Mouse (Mus musculus) left cerebral cortex, postnatal 25 days (tissue): ENCODE data around the gene Sv2b. TPM values are rescaled to one million over a fixed set of nuclear protein-coding genes. Genes with fewer than 3 reads are reported as not detected.
A peak's percentile ranks its signal among the peaks of the same experiment; 100 is the strongest.
"Not testable (repeated sequence)": the region's sequence is repeated elsewhere in the genome, so short reads cannot be mapped to it uniquely, and the experiment has no call there.

Source experiments
- DNase-seq, 2 experiments: peaks; one replicate each; pipeline ENCODE4 v3.0.0; 2022; ENCODE audit warnings: low spot score in 2 of 2, mixed read lengths in 1 of 2
- intact Hi-C: fragments of 180-260 bp; cut with DNase I; formaldehyde crosslinking; loops from one replicate; pipeline ENCODE4 v1.15.1; 2025
- total RNA-seq, 2 experiments: library from RNA; stranded (reverse); gene quantifications; 2 replicates each; pipeline ENCODE4 v1.2.3; 2021

Sv2b gene
- total RNA-seq = 100 to 1,000 TPM; 358 to 398 TPM

- DNase-seq = peak in 1 of 2 experiments; percentile 55
- intact Hi-C loops = loop anchor here (2.0 to 5.0 kb wide), 3 partner anchors 59 to 171 kb away; no protein-coding TSS in a partner anchor
Measured at GRCm38 (mm10) chr7:75308457-75309312, at the start of gene Sv2b. Gene Sv2b (minus strand): TSS chr7:75309262.

- no peak for DNase-seq
- intact Hi-C loops = no loop called here
Measured at GRCm38 (mm10) chr7:75358284-75358851, 49.3 kb upstream of the Sv2b start.

- intact Hi-C loops = no loop called here
Measured at GRCm38 (mm10) chr7:75355521-75355920, 46.5 kb upstream of the Sv2b start.

GRCm38 (mm10) chr7:75352777-75353374 lies 43.8 kb upstream of the Sv2b start:
- intact Hi-C loops = no loop called here
- DNase-seq = no peak

More at GRCm38 (mm10) chr7:75355521-75355920, 46.5 kb upstream of the Sv2b start:
- DNase-seq = no peak

- intact Hi-C loops = no loop called here
- DNase-seq = no peak
Measured at GRCm38 (mm10) chr7:75350172-75350571, 41.1 kb upstream of the Sv2b start.

- DNase-seq = peak; percentile 43 to 69
- intact Hi-C loops = no loop called here
Measured at GRCm38 (mm10) chr7:75332311-75332710, 23.2 kb upstream of the Sv2b start.

- peak; percentile 5 to 48 for DNase-seq
Measured at GRCm38 (mm10) chr7:75329740-75330142, 20.7 kb upstream of the Sv2b start.

GRCm38 (mm10) chr7:75328721-75329362 lies 19.8 kb upstream of the Sv2b start:
- peak; percentile 39 to 77 for DNase-seq
- intact Hi-C loops = no loop called here

More at GRCm38 (mm10) chr7:75329740-75330142, 20.7 kb upstream of the Sv2b start:
- intact Hi-C loops = no loop called here

GRCm38 (mm10) chr7:75325273-75325672 lies 16.2 kb upstream of the Sv2b start:
- intact Hi-C loops = no loop called here
- no peak for DNase-seq

GRCm38 (mm10) chr7:75322742-75323141 lies 13.7 kb upstream of the Sv2b start:
- DNase-seq, intact Hi-C loops: not testable (repeated sequence)

- no peak for DNase-seq
- intact Hi-C loops = no loop called here
Measured at GRCm38 (mm10) chr7:75320009-75320408, 10.9 kb upstream of the Sv2b start.

GRCm38 (mm10) chr7:75318320-75318719 lies 9.3 kb upstream of the Sv2b start:
- DNase-seq = no peak
- intact Hi-C loops = no loop called here

- no peak for DNase-seq
- intact Hi-C loops = no loop called here
Measured at GRCm38 (mm10) chr7:75314873-75315272, 5.8 kb upstream of the Sv2b start.

GRCm38 (mm10) chr7:75309570-75309969 lies 508 bp upstream of the Sv2b start:
- no peak for DNase-seq
- intact Hi-C loops = loop anchor here (2.0 to 5.0 kb wide), 3 partner anchors 58 to 172 kb away; no protein-coding TSS in a partner anchor

GRCm38 (mm10) chr7:75308140-75308456 lies 964 bp downstream of the Sv2b start:
- intact Hi-C loops = loop anchor here (2.0 to 5.0 kb wide), 3 partner anchors 59 to 171 kb away; no protein-coding TSS in a partner anchor
- DNase-seq = peak in 1 of 2 experiments; percentile 58

GRCm38 (mm10) chr7:75307570-75308087 lies 1.4 kb downstream of the Sv2b start:
- intact Hi-C loops = loop anchor here (2.0 to 5.0 kb wide), 3 partner anchors 60 to 170 kb away; no protein-coding TSS in a partner anchor
- no peak for DNase-seq

- no peak for DNase-seq
- intact Hi-C loops = loop anchor here (5.0 kb wide), 2 partner anchors 61 to 169 kb away; no protein-coding TSS in a partner anchor
Measured at GRCm38 (mm10) chr7:75305901-75306465, 3.1 kb downstream of the Sv2b start.

- intact Hi-C loops = loop anchor here (1.0 to 2.0 kb wide), 2 partner anchors 15 to 30 kb away; no protein-coding TSS in a partner anchor
- DNase-seq = peak in 1 of 2 experiments; percentile 78
Measured at GRCm38 (mm10) chr7:75302523-75303215, 6.4 kb downstream of the Sv2b start.

GRCm38 (mm10) chr7:75299245-75299644 lies 9.8 kb downstream of the Sv2b start:
- DNase-seq = no peak
- intact Hi-C loops = no loop called here
